Mouse (Mus musculus) left cerebral cortex, postnatal 4 days (tissue): ENCODE measurements at regions not wholly inside any gene's neighbourhood (a gene's known extent, or its start where the extent isn't known, plus 50 kb on each side); places are given as distances from the start of the nearest gene placed in this dataset.

Experiments
- DNase-seq: peaks from one replicate; pipeline ENCODE4 v3.0.0-alpha.2; 2022
- intact Hi-C: fragments of 180-260 bp; cut with DNase I; formaldehyde crosslinking; loops from one replicate; pipeline ENCODE4 v1.15.1; 2025

DNA sequence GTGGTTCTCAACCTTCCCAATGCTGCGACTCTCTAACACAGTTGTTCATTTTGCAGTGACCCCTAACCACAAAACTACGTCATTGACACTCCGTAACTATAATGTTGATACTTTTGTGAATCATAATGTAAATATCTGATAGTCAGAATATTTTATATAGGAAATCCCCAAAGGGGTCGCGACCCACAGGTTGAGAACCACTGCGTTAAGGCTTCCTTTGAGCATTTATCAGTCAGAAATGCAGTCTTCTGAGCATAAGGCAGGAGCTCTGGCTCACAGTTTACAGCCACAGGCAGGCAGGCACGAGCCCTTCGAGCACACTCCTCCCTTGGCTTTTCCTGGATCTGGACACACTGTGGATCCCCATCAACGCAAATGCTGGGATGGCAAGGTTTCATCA, 57.0 kb downstream of the Nxnl2 start:
- no peak for DNase-seq
- intact Hi-C loops, result no loop called here

DNA sequence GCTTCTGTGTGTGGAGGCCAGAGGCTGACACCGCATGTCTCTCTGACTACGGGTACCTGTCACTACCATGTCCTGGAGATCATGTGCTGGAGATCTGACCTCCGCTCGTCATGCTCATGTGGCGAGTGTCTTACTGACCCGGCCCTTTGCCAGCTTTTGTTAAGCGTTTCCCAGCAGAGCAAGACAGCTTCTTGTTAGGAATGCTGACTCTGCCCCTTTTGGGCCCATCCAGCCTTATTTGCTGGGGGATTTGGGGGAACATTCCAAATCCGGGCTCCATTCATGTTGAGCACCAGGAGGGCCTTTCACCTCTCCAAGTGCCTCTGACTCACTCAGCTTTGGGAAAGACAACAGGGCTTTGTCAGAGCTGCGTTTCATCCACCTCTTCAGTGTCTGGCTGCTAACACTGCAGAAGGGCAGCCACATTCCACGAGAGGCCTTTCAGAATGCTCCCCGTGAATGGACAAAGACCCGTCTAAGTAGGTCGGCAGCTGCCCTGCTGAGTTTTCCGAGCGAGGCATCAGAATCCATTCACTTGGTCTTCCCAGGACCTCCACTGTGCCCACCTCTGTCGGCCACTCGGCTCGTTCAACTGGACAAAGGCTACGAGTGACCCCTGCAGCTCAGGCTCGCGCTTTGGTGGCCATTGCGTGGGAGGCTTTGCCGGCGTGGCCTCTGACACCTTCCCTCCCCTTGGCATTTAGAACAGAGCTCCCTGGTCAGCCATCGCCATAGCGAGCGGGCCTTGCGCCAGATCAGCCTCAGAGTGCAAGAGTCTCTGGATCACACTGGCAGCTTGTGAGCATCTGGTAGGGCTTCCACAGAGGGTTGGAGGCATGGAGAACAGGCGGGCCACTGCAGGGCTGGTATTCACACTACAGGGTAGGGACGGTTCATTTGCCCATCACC, 58.3 kb downstream of the Nxnl2 start:
- DNase-seq, result peak; percentile 69
- intact Hi-C loops, result no loop called here

DNA sequence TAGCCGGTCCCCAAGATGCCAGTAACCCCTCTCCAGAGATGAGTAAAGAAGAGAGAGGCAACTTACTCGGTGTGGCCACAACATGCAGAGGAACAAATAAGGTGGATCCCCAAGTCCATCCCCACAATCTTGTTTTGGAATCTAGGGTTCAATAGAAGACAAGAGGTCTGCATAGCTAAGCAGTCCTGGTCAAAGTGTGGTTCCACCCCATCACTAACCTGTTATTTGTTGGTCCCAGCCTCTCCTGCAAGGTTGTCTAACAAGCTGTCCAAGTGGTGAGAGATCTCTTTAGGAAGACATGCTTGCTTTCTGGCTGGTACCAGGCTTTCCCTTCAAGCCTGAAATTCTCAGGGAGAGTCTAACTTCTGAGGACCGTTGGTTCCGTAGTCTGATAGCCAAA, 59.0 kb downstream of the Nxnl2 start:
- DNase-seq, result no peak
- intact Hi-C loops, result no loop called here

GRCm38 (mm10) chr13:51231586-51231985, 60.8 kb downstream of the Nxnl2 start:
- intact Hi-C loops, result no loop called here
- no peak for DNase-seq

GRCm38 (mm10) chr13:51247378-51247777, 76.6 kb downstream of the Nxnl2 start:
- no peak for DNase-seq
- intact Hi-C loops, result no loop called here

DNA sequence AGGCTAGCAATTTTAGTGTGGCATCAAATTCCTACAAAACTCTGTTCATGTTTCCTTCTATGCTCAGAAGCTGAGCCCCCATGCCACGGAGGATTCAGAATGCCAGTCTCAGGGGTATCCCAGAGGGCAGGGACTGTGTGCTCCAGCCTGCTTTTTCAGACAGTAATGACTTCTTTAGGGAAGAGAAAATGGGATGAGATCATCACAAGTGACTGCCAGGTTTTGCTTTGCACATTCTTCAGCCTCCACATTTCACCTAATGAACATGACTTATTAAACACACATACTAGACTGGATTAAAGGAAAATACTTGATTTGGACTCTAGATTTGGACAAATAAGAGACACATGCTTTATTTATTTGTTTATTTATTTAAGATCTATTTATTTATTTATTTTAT, 82.5 kb downstream of the Nxnl2 start:
- no peak for DNase-seq
- intact Hi-C loops, result no loop called here

DNA sequence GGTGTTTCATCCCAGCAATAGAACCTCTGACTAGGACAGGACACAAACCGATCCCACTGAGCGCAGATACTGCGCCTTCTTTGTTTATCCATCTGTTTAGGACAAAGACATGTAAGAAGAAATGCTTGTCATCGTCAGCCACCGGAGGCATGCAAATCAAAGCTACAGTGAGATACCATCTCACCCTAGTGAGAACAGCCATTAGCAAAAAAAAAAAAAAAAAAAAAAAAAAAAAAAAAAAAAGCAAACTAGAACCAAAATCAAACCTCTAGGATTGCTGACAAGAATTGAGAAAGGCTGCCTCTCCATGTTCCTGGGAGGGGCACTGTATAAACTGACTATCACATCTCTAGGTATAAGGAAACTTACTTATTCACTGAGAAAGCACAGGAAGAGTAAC, 84.9 kb downstream of the Nxnl2 start:
- intact Hi-C loops, result no loop called here
- no peak for DNase-seq

DNA sequence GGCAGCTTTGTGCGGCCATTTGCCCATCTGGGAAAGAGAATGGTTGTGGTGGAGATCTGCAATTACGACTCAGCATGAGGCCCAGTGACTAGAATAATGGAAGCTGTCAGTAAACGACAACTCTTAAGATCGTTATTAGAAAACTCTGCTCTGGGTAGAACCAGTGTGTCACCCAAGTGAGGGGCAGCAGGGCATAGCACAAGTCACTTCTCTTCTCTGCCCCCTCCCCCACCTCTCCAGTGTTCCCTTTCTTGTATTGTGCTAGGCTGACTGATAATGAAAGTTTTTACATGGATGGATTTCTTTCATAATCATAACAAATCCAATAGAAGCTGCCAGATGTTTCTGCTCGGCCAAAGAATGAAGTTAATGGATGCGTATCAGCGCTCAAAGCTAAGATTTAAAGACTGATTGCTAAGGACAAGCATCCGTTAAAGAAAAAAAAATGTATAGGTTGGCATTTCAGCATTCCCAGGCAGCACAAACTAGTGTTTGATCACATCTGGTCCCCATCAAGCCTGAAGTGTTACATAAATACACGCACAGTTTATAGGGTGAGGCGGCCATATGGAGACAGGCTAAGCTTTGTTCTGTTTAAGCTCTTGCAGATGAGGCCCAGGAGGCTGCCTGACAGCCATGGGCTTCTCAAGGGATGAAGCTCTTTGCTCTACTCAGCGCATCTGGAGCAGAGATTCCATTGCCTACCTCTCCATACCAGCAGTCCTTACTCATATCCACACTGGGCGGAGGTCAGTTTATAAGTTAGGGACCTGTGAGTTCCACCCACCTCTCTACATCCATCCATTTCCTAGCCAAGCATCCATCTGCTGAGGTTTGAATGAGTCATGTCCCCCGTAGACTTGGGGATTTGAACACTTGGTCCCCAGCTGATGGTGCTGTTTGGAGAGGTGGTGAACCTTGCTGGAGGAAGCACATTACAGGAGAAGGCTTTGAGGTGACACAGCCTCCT, 88.2 kb downstream of the Nxnl2 start:
- DNase-seq, result no peak
- intact Hi-C loops, result no loop called here

- no peak for DNase-seq
- intact Hi-C loops, result no loop called here
These were observed 90.8 kb downstream of the Nxnl2 start for GRCm38 (mm10) chr13:51261619-51262018.

DNA sequence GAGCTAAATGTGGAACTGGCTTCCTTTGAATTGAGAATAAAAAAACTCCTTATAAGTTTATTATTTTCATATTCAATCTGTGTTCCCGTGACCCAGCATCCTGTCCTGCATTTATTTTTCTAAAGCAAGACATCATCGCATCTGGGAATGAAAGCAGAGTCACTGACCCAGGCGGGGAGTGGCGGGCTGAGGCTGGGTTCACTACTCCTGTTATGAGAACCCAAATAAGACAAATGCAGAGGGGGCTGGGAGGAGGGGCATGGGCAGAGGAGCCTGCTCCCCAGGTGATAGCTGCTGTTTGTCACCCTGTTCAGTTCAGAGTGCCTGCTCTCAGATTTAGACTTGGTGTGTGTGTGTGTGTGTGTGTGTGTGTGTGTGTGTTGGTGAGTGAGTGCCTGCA, 102.0 kb downstream of the Nxnl2 start:
- intact Hi-C loops, result no loop called here
- DNase-seq, result no peak

- intact Hi-C loops, result no loop called here
- no peak for DNase-seq
These were observed 103.8 kb downstream of the Nxnl2 start for GRCm38 (mm10) chr13:51274639-51275038.

DNA sequence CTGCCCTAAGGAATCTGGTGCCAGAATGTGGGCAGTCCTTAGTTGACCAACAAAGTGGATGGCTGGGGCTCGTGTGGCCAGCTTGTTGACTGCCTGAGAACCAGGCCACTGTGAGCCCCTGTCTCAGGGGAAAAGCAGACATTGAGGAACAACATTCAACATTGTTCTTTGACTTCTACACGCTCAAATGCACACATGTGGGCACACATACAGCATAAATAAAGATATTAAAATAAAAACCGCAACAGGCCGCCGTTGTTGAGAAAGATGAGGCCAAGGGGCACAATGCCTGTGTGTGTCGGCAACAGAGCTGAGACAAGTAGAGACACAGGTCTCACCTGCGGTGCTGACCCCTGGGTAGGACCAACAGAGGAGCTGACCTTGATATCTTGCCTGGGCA, 105.8 kb downstream of the Nxnl2 start:
- intact Hi-C loops, result no loop called here
- no peak for DNase-seq

GRCm38 (mm10) chr13:51277515-51277914, 106.7 kb downstream of the Nxnl2 start:
- intact Hi-C loops, result no loop called here
- DNase-seq, result no peak

GRCm38 (mm10) chr13:51279642-51280387, 109.0 kb downstream of the Nxnl2 start:
- intact Hi-C loops, result no loop called here
- DNase-seq, result no peak

DNA sequence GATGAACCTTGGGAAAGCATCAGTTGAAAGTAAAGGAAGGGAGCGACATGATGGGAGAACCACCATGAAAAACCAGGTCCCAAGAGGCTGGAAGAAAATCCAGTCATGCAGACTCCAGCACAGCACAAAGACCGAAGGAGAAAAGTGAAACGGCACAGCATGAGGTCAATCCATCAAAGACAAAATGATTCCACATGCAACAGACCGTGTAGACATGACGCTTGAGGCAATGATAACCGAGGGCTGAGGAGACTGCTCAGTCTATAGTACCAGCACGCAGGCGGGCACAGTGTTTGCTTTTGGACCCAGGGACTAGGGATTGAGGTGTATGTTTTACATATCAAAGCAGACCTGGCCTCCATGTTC, 109.5 kb downstream of the Nxnl2 start:
- intact Hi-C loops, result no loop called here
- DNase-seq, result no peak

- intact Hi-C loops, result no loop called here
These were observed 113.9 kb downstream of the Nxnl2 start for GRCm38 (mm10) chr13:51284679-51285078.

DNA sequence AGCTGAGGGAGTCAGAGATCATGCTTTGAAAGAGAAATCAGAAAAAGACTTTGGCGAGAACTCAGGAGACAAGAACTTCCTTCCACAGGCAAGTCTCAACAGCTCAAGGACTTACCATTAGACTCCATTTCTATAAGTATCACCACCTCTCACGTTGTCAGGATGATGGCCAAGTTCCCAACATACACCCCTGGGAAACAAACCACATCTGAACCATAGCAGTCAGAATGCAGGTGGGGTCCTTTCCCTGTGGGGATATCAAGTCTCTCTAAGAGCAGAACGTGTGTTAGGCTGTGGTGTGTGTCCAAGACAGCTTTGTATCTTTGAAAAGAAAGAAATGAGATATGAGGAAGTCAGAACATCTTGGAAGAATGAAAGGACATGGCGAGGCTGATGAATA, 118.6 kb downstream of the Nxnl2 start:
- intact Hi-C loops, result no loop called here
- no peak for DNase-seq

More at GRCm38 (mm10) chr13:51284679-51285078, 113.9 kb downstream of the Nxnl2 start:
- DNase-seq, result no peak

GRCm38 (mm10) chr13:51290021-51290424, 118.4 kb upstream of the S1pr3 start:
- intact Hi-C loops, result no loop called here
- DNase-seq, result no peak

GRCm38 (mm10) chr13:51290926-51291325, 117.5 kb upstream of the S1pr3 start:
- no peak for DNase-seq
- intact Hi-C loops, result no loop called here

DNA sequence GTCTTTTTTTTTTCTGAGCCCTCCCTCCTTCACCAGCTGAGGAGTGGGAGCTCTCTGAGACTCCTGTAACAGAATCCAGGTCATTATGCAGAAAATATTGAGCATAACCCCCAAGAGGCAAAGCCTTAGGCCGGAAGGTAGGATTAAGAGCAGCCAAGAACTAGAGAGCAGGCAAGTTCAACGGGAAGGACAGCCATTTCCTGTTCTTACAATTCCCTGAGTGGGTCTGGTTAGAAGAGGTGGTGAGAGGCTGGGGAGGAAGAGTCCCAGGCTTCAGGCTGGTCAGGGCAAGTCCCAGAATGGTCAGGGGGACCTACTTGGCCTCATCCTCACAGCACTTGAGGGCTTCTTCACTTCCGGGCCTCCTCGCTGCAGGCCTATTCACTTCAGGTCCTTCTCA, 115.4 kb upstream of the S1pr3 start:
- DNase-seq, result no peak
- intact Hi-C loops, result no loop called here

GRCm38 (mm10) chr13:51295872-51296271, 112.6 kb upstream of the S1pr3 start:
- intact Hi-C loops, result no loop called here
- no peak for DNase-seq
